7 mouse cellular contexts compared by ENCODE assay signal in the genomic region with DNA sequence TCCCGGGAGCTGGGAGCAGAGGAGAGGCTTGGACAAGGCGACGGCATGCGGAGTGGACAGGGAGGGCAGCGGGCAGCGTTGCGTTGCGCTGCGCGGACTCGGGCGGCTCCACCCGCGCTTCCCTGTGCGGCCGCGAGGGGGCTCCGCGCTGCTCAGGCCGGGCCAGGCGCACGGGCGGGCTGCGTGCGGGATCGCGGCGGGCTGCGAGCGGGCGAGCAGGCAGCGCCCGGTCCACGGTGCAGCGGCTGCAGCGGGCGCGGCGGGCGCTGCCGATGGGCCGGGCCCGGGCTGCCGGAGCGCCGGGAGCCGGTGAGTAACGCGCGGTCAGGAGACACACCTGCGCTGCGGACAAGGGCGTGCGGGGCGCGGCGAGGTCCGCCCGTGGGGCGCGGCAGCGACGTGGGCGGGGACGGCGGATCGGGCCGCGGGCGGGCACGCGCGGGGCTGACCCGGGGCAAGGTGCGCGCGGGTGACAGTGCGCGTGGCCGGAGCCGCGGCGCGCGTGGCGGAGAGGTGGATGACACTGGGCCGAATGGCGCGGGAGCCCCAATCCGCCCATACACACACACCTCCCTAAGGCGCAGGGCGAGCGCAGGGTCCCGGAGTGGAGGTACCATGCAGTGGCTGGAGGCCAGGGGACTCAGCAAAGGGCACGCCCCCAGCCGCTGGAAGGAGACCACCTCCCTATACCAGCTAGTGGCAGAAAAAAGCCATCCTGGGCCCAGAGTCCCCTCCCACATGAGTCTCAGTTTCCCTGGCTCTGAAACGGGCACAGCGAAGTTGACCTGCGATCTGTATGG. TPM values are rescaled to one million over a fixed set of nuclear protein-coding genes. Genes with fewer than 3 reads are reported as not detected.
DNase-seq lines count a peak whose midpoint lies in the region; ATAC-seq and TF ChIP-seq lines count a peak whose summit lies in the region.

A gene (plus strand): TSS at position 177 of the 800 bp plus-strand sequence.

- no peaks in the 10 kb centered on the region for H3K36me3 ChIP-seq in embryonic facial prominence, embryonic 10.5 days (replicated peaks)
- no peaks in the 10 kb centered on the region for H3K36me3 ChIP-seq in intestine, postnatal 0 days (ENCODE audit: control insufficient read depth, insufficient read depth)
- H3K36me3 ChIP-seq in limb, embryonic 10.5 days: no peaks in the 10 kb centered on the region
- no peaks in the 10 kb centered on the region for H3K36me3 ChIP-seq in midbrain, embryonic 10.5 days

- H3K4me3 ChIP-seq in embryonic facial prominence, embryonic 10.5 days: peak within 1 kb of the TSS; percentile 75
- peak within 1 kb of the TSS; percentile 54 for H3K4me3 ChIP-seq in intestine, postnatal 0 days (ENCODE audit: low read depth, low read length)
- H3K4me3 ChIP-seq in limb, embryonic 10.5 days: peak within 1 kb of the TSS; percentile 73
- peak within 1 kb of the TSS; percentile 77 for H3K4me3 ChIP-seq in midbrain, embryonic 10.5 days

- 3% methylated on average over 99 of the region's 99 CpGs for WGBS in embryonic facial prominence, embryonic 10.5 days
- WGBS in intestine, postnatal 0 days: 3% methylated on average over 90 of the region's 99 CpGs
- WGBS in limb, embryonic 10.5 days: 4% methylated on average over 99 of the region's 99 CpGs
- 3% methylated on average over 99 of the region's 99 CpGs for WGBS in midbrain, embryonic 10.5 days

- peaks cover 53% of the 10 kb centered on the region for H3K27me3 ChIP-seq in embryonic facial prominence, embryonic 10.5 days (replicated peaks; ENCODE audit: low read depth, poor library complexity, severe bottlenecking)
- peaks cover 30% of the 10 kb centered on the region for H3K27me3 ChIP-seq in intestine, postnatal 0 days (replicated peaks; ENCODE audit: control insufficient read depth, insufficient read depth, low read length)
- H3K27me3 ChIP-seq in limb, embryonic 10.5 days (ENCODE audit: low read depth, poor library complexity, severe bottlenecking): peaks cover 48% of the 10 kb centered on the region
- H3K27me3 ChIP-seq in midbrain, embryonic 10.5 days (ENCODE audit: low read depth, poor library complexity, severe bottlenecking): peaks cover 48% of the 10 kb centered on the region

- peaks cover 12% of the 10 kb centered on the region for H3K4me1 ChIP-seq in embryonic facial prominence, embryonic 10.5 days
- no peaks in the 10 kb centered on the region; the same call in 1 of the 2 replicates for H3K4me1 ChIP-seq in intestine, postnatal 0 days (replicated peaks; ENCODE audit: control insufficient read depth, insufficient read depth, low read length)
- peaks cover 19% of the 10 kb centered on the region for H3K4me1 ChIP-seq in limb, embryonic 10.5 days
- peaks cover 15% of the 10 kb centered on the region for H3K4me1 ChIP-seq in midbrain, embryonic 10.5 days

- peak within 1 kb of the TSS; percentile 99 for H3K4me2 ChIP-seq in intestine, postnatal 0 days (replicated peaks; ENCODE audit: low read depth)

- TF ChIP-seq CTCF in intestine, postnatal 0 days (IDR thresholded peaks at IDR 0.05; ENCODE audit: low read depth): peak; percentile 73

- H3K27ac ChIP-seq in embryonic facial prominence, embryonic 10.5 days (replicated peaks): peak within 1 kb of the TSS; percentile 51; the same call in 1 of the 2 replicates
- H3K27ac ChIP-seq in intestine, postnatal 0 days (ENCODE audit: low read depth, low read length): no peak within 1 kb of the TSS
- 0 out of 2 replicates have a peak within 1 kb of the TSS, but pooled peaks have one; percentile 64 for H3K27ac ChIP-seq in limb, embryonic 10.5 days
- H3K27ac ChIP-seq in midbrain, embryonic 10.5 days (replicated peaks): peak within 1 kb of the TSS; percentile 55; the same call in 1 of the 2 replicates

- DNase-seq in adrenal gland, postnatal 4 days (ENCODE audit: low spot score in 2 of 2): peak; percentile 40 to 67
- DNase-seq in embryonic facial prominence, embryonic 10.5 days (ENCODE audit: low spot score): peak; percentile 83
- peak; percentile 89 for DNase-seq in limb, embryonic 10.5 days (ENCODE audit: low spot score)
- peak; percentile 75 for DNase-seq in midbrain, embryonic 10.5 days (ENCODE audit: low spot score)
- peak; percentile 83 for DNase-seq in right cerebral cortex, postnatal 4 days

- peak within 1 kb of the TSS; percentile 42; the same call in 1 of the 2 replicates for H3K9ac ChIP-seq in intestine, postnatal 0 days (ENCODE audit: low read depth, low read length)

- ATAC-seq in granulocyte monocyte progenitor cell, adult 5-6 weeks (replicated peaks; ENCODE audit: poor library complexity, severe bottlenecking): peak; percentile 86
- ATAC-seq in intestine, postnatal 0 days: peak; percentile 87

- peaks cover 6% of the 10 kb centered on the region; the same call in 1 of the 2 replicates for H3K9me3 ChIP-seq in embryonic facial prominence, embryonic 10.5 days
- H3K9me3 ChIP-seq in intestine, postnatal 0 days (ENCODE audit: control insufficient read depth): no peaks in the 10 kb centered on the region
- no peaks in the 10 kb centered on the region for H3K9me3 ChIP-seq in limb, embryonic 10.5 days (replicated peaks)
- H3K9me3 ChIP-seq in midbrain, embryonic 10.5 days (replicated peaks): no peaks in the 10 kb centered on the region; the same call in 1 of the 2 replicates

RNA-seq across cellular contexts. Expression of the gene that starts here (rescaled TPM):
- 1 to 10 TPM; 1.4 to 1.7 TPM for total RNA-seq in adrenal gland, postnatal 4 days (2021)
- polyA plus RNA-seq in embryonic facial prominence, embryonic 10.5 days (2016; fragmentation: Nextera tagmentation; extraction: Ambion mirVana): 0.19 and 0.87 TPM in 2 replicates
- 0.37 TPM in 1 of 2 replicates, not detected in the other for total RNA-seq in granulocyte monocyte progenitor cell, adult 5-6 weeks (2014; fragmentation: Nextera tagmentation)
- total RNA-seq in granulocyte monocyte progenitor cell, adult 5-6 weeks (2017): not detected in 2 replicates
- 0.44 and 0.78 TPM in 2 replicates for polyA plus RNA-seq in intestine, postnatal 0 days (2015; fragmentation: Nextera tagmentation; extraction: Ambion mirVana)
- polyA plus RNA-seq in limb, embryonic 10.5 days (2016; fragmentation: Nextera tagmentation; extraction: Ambion mirVana): 0.15 TPM in 1 of 2 replicates, not detected in the other
- 0.23 and 0.29 TPM in 2 replicates for polyA plus RNA-seq in midbrain, embryonic 10.5 days (2016; fragmentation: Nextera tagmentation; extraction: Ambion mirVana)

Comparison
In these comparisons a context has a peak if more than half of its experiments do, and no peak if none do; other contexts are left out.
1. Peak in DNase-seq, H3K4me3 ChIP-seq and H3K27ac ChIP-seq in embryonic facial prominence, embryonic 10.5 days; RNA of the gene not detected or under 1 TPM.
2. Peak in ATAC-seq in granulocyte monocyte progenitor cell, adult 5-6 weeks; RNA of the gene not detected or under 1 TPM.
3. Peak in ATAC-seq, H3K4me3 ChIP-seq, H3K9ac ChIP-seq and H3K4me2 ChIP-seq in intestine, postnatal 0 days; RNA of the gene not detected or under 1 TPM.
4. Peak in DNase-seq, H3K4me3 ChIP-seq and H3K27ac ChIP-seq in limb, embryonic 10.5 days; RNA of the gene not detected or under 1 TPM.
5. Peak in DNase-seq, H3K4me3 ChIP-seq and H3K27ac ChIP-seq in midbrain, embryonic 10.5 days; RNA of the gene not detected or under 1 TPM.